Mouse (Mus musculus): ENCODE results near the gene Ppl.

GRCm38 (mm10) chr16:5050251-5051110 is 81.7 kb downstream of the Ppl start:
- TF ChIP-seq CTCF (IDR thresholded peaks at IDR 0.05; ENCODE audit: control insufficient read depth, insufficient read depth, insufficient read length) = no peak
- no peak for TF ChIP-seq FOSL1 (IDR thresholded peaks at IDR 0.05; ENCODE audit: insufficient read depth, low read length, poor library complexity, severe bottlenecking)
- TF ChIP-seq MAX (IDR thresholded peaks at IDR 0.05) = no peak
- no peak for TF ChIP-seq MYOG (IDR thresholded peaks at IDR 0.05; ENCODE audit: control insufficient read depth, extremely low read depth, insufficient read length)

Measured in C2C12 (cell line).